Mouse (Mus musculus): Measurements from ENCODE around the gene Podn.

The Podn gene

DNA sequence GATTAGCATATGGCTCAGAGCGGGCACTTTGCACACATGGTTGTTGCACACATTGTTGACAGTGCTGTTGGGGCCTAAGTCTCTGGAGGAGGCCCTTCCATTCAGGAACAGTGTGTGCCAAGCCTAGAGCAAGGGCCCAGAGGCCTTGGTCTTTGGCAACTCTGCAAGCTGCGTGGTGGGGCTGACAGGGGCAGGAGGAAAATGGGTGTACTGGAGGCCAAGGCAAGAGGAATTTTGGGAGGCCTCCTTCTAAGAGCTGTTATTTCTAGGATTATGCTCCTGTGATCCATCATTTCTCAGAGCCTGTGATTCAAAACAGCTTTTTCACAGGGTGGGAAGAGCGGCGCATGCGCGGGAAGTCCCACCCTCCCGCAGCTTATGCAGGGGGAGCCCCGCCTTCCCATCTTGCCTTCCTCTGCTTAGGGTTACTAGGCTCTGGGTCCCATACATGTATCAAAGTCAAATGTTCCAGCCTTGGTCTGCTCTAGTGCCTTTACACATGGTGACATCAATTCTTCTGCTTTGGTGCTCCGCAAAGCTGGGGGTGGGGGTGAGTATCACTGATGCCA lies 99.7 kb downstream of the Podn start:
- POLR2A ChIA-PET, result interaction anchor here in 3 of 4 experiments (0.6 to 1.6 kb wide), 6 partner anchors 13 to 69 kb away, joined by 3 to 5 read pairs (median 4); partner anchors contain the start of gene Slc1a7 (in 1 of the 3)

DNA sequence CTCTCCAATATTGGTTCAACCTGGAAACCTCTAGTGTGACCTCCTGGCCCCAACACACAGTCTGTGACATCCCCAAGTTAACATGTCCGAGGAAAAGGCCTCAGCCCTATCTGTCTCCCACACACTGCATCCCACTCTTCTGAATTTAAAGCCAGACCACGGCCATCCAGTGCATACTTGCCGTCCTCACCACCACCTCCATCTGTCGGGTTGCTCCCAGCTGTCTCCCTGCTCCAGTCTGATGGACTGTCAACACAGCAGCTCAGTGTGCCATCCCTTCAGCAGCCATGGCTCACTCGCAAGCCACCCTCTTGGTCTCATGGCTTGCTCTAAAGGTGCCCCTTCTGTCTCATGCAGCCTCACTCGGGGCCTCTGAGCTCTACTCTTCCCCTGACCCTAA lies 100.5 kb downstream of the Podn start:
- POLR2A ChIA-PET, result interaction anchor here in 3 of 4 experiments (0.6 to 1.0 kb wide), 3 partner anchors 31 to 175 kb away, joined by 3 to 5 read pairs (median 3); no protein-coding TSS in a partner anchor
- CTCF ChIA-PET, result interaction anchor here in 1 of 4 experiments (0.6 kb wide), 1 partner anchor 542 kb away, joined by 4 read pairs; no protein-coding TSS in a partner anchor

More for the DNA sequence above, 99.7 kb downstream of the Podn start:
- CTCF ChIA-PET, result interaction anchor here in 1 of 4 experiments (1.0 kb wide), 1 partner anchor 59 kb away, joined by 4 read pairs; no protein-coding TSS in a partner anchor

DNA sequence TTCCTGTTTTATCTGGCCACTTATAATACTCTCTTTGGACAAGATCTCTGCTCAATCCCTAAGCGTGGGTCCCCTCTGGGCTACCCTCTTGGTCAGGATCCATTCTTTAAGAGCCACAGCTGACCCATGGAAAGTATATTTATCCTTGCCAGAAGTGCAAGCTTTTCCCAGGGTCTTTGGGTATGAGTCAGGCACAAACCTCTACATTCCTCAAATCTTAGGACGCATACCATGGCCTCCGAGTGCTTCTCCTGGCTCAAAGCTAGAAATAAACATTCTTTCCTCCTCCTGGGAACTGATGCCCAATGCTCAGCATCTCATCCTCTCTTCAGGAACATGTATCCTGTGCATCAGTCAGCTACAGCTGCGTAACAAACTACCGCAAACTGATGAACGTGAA lies 101.2 kb downstream of the Podn start:
- POLR2A ChIA-PET, result no interaction called here
- CTCF ChIA-PET, result no interaction called here

DNA sequence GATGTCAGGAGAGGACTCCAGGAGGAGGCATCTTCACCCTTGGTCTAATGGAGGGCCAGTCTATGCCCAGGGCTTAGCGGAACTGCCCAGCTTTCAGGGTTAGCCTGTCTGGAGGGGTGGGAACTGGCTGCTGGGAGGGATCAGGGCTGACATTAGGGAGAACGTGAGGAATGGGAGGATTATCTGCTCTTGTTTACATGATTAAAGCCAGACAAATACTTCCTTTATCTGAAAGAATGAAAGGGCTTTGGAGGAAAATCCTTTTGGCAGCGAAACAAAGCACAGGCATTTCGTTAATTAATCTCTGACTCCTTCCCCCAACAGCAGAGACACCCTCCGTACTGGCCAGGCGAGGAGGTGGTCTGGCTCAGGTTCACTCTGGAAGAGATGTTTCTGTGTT lies 104.4 kb downstream of the Podn start:
- ChIA-PET CTCF (no interaction called here), POLR2A (interaction anchor here in 1 of 4 experiments (0.8 kb wide), 1 partner anchor 403 kb away, joined by 3 read pairs; no protein-coding TSS in a partner anchor)

DNA sequence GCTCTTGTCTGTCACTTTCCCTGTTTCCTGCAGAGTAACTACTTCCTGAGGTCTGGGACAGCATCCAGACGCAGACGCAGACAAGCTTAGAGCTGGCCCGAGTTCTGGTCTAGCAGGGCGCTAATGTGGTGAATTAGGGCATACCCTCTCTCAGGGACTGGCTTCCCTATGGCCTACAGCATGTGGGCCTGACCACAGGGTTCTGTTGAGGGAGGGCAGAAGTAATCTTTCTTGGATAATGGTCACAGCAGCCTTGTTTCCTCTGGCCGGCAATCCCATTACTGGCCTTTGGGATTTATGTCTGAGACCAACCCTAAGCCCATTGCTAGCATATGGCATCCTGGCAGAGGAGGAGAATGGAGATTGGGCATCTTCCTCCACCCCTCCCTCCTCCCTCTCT lies 105.4 kb downstream of the Podn start:
- CTCF ChIA-PET, result no interaction called here
- POLR2A ChIA-PET, result no interaction called here

DNA sequence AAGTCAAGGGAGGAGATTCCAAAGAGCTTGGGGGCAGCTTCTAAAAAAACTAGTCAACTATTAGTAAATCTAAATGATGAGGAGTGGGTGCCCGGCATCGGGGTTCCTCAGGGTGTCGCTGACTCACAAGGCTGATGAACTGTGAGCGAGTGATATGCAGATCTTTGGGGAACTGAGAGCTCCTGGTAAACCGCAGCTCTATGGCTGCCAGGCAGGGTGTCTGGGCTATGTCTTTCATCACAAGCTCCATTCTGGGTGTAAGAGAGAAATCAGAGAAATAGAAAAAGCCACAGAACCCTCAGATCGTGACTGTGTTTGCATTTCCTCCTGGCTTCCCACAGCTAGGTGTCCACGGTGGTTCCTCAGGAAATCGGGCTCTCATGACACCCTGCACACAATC lies 107.3 kb downstream of the Podn start:
- POLR2A ChIA-PET, result interaction anchor here in 1 of 4 experiments (0.6 to 1.3 kb wide), 2 partner anchors 9 to 144 kb away, joined by 5 read pairs; no protein-coding TSS in a partner anchor
- CTCF ChIA-PET, result interaction anchor here in 1 of 4 experiments (0.6 kb wide), 1 partner anchor 51 kb away, joined by 3 read pairs; no protein-coding TSS in a partner anchor

DNA sequence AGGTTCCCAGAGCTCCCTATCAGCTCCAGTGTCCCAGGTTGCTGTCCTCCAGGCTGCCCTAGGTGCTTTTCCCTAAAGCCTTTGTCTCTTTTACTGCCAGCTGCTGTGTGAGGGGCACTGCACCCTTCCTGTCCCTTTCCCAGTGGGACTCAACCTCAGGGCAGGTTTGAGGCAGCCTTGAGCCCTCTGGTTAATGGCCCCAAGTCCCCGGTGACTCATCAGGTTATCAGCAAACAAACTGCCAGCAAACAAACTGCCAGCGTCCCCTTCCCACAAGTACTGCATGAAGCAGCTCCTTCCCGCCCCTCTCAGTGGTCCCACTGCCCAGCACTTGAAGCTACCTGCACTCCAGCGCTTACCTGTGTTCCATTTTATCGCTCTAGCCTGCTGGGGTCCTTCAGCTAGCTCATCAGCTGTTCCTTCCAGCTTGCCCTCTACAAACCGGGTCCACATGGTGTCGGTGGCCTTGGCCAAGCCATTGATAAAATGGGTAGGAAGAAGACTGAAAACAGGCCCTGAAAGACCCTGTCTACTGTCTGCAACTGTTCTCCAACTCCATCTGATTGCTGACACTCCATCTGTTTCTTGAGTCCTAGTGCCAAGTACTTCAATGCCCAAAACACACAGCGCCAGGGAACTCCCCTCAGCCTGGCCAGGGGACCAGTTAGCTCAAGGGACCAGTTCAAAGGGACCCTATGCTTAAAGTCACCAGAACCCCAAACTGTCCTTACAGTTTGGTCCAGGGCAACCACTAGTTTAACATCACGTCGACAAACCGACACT lies 109.7 kb downstream of the Podn start:
- ChIA-PET CTCF (no interaction called here), POLR2A (no interaction called here)

DNA sequence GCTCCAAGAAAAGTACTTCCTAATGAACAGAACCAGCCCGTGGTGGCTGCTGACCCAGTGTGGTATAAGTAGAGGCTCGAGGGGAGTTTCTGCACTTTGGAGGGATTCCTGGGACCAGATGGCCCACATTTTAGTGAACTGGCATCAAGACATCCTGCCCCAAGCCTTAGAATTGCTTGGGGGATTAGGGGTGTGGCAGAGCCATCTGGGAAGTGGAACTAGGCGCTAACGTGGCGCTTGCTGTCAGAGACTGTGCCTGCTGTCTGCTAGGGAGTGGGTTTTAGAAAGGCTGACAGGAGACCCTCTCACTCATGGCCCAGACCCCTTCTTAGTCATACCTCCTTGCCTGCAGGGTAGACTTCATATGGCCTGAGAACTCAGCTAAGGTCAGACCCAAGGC lies 110.4 kb downstream of the Podn start:
- CTCF ChIA-PET, result no interaction called here
- POLR2A ChIA-PET, result no interaction called here

DNA sequence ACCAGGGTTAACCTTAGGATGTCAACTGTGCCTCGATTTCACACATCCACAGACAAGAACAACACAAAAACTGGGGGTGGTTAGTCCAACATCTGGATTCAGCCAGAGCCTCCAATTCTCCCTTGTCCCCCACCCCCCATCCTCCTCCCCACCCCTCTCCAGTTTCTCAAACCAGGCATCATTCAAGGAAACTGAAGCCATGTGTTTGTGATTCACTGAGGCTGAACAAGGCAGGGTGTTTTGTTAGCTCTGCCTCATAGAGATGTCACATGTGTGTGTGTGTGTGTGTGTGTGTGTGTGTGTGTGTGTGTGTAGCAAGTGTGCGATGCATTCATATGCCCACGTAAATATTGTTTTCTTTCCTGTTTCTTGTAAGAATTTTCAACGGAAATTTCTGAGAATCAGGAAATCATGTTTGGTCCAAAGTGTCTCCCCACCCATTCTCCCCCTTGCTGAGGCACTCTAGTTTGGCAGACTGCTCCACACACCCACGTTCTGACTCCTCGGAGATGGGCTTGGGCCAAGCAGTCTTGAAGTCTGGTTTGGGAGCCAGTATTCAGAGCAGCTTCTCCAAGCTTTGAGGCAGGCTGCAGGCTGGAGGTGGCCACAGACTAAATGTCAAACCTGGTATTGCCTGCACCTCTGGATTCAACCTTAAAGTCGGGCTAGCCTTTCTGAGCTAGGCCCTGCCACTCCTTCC lies 111.8 kb downstream of the Podn start:
- CTCF ChIA-PET, result interaction anchor here in 1 of 4 experiments (0.7 kb wide), 1 partner anchor 1125 kb away, joined by 17 read pairs; no protein-coding TSS in a partner anchor
- POLR2A ChIA-PET, result no interaction called here

DNA sequence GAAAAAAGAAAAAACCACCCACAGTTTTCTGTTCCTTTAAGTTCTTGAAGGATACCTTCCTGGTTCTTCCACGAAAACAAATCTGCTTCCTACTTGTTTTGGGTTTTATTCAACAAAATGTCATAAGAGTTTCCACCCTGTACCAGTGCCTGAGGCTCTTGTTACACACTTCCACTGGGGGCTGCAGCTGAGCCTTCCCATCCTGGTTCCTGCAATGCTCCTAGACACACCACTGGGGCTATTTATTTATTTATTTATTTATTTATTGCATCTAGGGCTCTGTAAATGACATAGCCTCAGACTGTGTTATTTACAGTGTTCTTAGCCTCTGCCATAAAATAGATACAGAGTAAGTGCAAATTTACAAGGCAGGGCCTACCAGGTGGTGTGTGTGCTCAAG lies 112.5 kb downstream of the Podn start:
- CTCF ChIA-PET, result no interaction called here
- POLR2A ChIA-PET, result no interaction called here

DNA sequence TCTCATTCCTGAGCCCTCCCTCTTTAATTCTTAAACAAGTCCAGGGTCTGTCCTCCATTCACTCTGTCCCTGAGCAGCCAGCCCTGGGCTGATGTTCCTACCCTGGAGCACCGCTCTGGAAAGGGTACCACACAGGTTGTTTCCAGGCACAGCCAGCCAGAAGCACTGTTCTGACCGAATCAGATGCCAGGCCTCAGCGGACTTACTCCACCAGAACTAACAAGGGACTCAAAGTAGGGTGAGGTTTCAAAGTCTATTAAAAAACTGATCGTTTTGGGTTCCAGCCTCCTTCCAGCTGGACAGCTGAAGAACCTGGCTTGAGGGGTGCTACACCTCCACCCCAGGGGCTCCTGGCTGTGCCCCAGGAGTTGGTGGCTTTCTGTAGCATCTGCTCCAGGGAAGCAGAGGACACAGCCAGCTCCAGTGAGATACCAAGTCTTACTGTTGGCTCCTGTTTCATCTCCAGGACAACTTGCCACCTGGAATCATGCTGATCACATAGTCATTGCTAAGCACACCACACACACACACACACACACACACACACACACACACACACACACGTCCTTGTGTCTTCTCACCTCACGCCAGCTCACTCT lies 116.1 kb downstream of the Podn start:
- CTCF ChIA-PET, result interaction anchor here in 1 of 4 experiments (0.6 kb wide), 1 partner anchor 12 kb away, joined by 4 read pairs; the partner anchor contains the start of gene Slc1a7

DNA sequence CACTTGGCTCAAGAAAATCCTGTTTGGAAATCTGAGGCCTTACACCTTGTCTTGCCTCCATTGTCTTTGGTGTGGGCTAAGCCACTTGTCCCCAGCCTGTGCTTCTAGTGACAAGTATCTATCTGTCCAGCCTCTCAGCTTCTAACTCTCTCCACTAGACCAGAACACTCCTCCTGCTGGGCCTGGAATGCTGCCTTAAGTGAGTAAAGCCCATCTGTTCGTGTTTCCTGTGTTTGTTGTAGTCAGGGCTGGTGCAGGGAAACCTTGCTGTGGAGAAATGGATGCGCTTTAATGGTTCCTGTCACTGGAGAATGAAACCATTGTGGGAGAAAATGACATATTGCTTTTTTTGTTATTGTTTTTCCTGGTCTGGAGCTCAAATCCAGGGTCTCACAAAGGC lies 116.7 kb downstream of the Podn start:
- CTCF ChIA-PET, result no interaction called here

More for the DNA sequence above, 116.1 kb downstream of the Podn start:
- POLR2A ChIA-PET, result no interaction called here

DNA sequence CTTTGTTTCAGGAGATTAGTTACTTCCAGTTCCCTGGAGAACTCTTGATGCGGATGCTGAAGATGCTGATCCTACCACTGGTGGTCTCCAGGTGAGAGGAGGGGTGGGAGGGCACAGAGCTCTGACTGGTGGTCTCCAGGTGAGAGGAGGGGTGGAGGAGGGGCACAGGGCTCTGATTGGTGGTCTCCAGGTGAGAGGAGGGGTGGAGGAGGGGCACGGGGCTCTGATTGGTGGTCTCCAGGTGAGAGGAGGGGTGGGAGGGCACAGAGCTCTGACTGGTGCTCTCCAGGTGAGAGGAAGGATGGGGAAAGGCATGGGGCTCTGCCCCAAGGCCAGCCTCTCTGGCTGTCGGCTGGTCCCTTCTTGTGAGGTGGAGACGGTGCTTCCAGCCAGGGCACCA lies 118.7 kb downstream of the Podn start:
- POLR2A ChIA-PET, result interaction anchor here in 3 of 4 experiments (0.6 to 2.3 kb wide), 6 partner anchors 8 to 175 kb away, joined by 3 to 8 read pairs (median 4); partner anchors contain the start of gene Slc1a7 (in 1 of the 3)
- CTCF ChIA-PET, result no interaction called here

More for the DNA sequence above, 116.7 kb downstream of the Podn start:
- POLR2A ChIA-PET, result interaction anchor here in 1 of 4 experiments (0.6 kb wide), 1 partner anchor 23 kb away, joined by 6 read pairs; no protein-coding TSS in a partner anchor

DNA sequence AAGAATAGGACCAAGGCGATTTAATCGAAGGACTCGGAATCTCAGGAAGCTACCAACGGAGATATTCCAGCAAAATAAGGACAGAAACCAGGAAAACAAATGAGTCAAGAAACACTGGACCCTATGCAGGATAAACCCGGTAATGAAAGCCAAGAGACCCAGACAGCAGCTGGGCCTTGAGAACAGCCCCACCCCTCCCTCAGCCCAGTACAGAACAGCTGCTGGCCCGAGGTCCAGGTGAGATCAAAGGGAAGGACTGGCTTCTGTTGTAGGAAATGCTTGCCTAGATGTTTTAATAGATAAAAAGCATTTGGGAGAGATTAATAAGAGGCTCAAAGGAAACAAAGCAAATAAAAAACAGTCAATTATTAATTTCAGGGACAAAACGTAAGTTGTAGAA lies 121.2 kb downstream of the Podn start:
- POLR2A ChIA-PET, result no interaction called here

DNA sequence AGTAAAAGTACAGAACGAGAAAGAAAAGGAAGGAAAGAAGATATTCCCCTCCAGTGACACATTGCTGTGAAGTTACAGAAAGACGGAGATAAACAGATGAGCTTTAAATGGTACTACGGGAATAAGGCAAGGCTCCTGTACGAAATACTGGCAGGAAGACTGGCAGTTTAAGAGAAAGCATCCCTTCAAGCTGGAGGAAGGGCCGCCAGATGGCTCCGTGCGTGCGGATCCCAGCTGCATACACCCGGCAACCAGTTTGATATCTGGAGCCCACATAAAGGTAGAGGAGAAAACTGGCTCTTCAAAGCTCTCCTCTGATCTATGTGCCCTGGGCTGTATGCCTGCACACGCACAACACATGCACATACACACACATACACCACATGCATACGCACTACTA lies 121.7 kb downstream of the Podn start:
- ChIA-PET CTCF (no interaction called here), POLR2A (interaction anchor here in 1 of 4 experiments (0.6 kb wide), 1 partner anchor 153 kb away, joined by 4 read pairs; no protein-coding TSS in a partner anchor)

More for the DNA sequence above, 121.2 kb downstream of the Podn start:
- CTCF ChIA-PET, result no interaction called here

DNA sequence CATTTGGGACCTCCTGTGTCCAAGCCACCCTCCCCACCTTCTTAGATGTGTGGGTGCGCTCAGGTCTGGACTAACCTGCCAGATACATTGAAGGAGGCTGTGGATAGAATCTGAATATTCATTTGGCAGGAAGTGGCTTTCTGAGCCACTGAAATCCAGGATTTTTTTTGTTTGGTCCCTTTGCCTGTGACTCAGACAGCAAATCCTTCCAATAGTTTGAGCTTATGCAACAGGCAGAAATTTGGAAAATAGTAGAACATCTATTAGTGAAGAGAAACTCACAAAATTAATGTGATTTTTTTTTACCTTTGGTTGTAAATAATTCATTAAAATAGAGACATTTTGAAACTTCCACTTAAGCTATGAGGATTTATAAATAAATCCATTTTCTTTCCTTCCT lies 125.1 kb downstream of the Podn start:
- CTCF ChIA-PET, result no interaction called here
- POLR2A ChIA-PET, result interaction anchor here in 1 of 4 experiments (1.6 kb wide), 1 partner anchor 11 kb away, joined by 3 read pairs; no protein-coding TSS in a partner anchor

DNA sequence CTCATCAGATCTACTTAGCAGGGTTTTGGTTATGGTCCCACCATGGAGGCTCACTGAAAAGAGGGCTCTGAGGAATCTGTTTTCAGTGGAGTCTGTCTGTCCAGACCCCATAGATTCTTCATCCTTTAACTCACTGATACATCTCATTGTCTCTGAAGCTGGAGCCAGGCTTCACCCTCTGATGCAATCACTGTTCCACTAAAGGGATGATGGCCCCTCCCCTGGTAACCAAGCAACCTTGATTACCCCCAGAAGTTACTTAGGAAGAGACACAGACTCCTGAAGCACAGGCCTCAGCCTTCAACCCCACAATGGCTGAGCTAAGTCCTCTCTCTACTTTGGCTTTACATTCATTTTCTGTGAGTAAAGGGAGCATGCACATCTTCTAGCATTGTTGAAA lies 126.5 kb downstream of the Podn start:
- ChIA-PET CTCF (interaction anchor here in 1 of 4 experiments (0.7 kb wide), 1 partner anchor 598 kb away, joined by 3 read pairs; no protein-coding TSS in a partner anchor), POLR2A (interaction anchor here in 1 of 4 experiments (0.7 to 1.5 kb wide), 5 partner anchors 8 to 95 kb away, joined by 3 to 6 read pairs (median 3); partner anchors contain the start of gene Cpt2)

DNA sequence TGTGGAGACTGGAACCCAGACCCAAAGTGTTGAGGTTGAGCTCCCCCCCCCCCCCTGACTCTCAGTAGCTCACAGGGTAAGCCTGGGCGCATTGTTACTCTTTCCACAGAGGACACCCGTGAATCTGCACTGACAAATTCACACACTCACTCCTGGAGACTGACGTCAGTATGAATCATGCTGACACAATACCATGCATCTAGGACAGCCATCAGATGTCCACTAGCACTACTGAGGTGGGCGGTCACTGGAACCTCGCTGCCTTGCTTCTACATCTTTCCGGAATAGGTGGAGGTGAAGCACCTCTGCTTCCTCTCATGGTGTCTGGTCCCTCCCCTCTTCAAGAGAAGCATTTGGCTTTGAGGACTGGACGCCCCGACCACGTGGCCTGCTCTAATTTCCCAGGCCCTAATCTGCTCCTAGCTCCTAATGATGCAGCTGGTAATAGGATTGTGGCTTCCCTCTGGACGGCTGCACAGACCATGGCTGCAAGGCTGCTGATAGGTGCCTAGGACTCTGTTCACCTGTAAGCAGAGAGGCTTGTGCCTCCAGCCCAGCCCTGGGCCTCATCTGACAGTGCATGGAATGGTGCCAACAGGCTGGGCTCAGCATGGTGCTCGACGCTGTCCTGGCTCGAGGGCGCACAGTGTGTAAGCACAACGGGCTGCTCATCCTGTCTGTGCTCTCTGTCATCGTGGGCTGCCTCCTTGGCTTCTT lies 128.1 kb downstream of the Podn start, which contains the start of gene Slc1a7:
Slc1a7 (plus strand) TSS at position 367 of the 717 bp plus-strand sequence.
- ChIA-PET CTCF (interaction anchor here in 1 of 4 experiments (0.6 kb wide), 1 partner anchor 12 kb away, joined by 4 read pairs; no protein-coding TSS in a partner anchor), POLR2A (interaction anchor here in 1 of 4 experiments (1.3 to 2.3 kb wide), 2 partner anchors 9 to 28 kb away, joined by 3 to 8 read pairs; no protein-coding TSS in a partner anchor)

Measured in embryonic stem cell, embryonic (primary cell).